Mouse (Mus musculus): ENCODE results near the gene 9530003J23Rik. TPM values are rescaled to one million over a fixed set of nuclear protein-coding genes. Genes with fewer than 3 reads are reported as not detected.
"Not testable (repeated sequence)": the region's sequence is repeated elsewhere in the genome, so short reads cannot be mapped to it uniquely, and the experiment has no call there.

The 9530003J23Rik gene
- polyA plus RNA-seq (2016; fragmentation: Nextera tagmentation; extraction: Ambion mirVana): not detected in 2 replicates

DNA sequence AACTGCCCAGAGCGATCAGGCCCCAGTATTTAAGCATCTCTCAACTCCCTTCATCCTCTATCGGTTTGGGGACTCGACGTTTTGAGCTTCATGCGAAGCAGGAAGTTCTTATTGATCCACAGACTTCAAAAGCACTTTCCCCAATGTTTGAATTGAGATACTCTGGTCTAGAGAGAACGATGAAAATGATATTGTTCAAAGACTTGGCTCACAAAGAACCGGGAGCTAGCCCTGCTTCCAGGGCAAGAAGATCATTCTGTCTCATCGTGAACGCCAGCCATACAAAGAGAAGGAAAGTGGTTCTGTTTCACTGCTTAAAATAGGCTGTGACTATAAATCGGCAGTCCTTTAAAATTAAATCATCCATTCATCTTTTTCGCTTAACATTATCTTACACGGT is at the start of gene 9530003J23Rik:
9530003J23Rik (minus strand) TSS at position 101 of the 400 bp plus-strand sequence.
- no peak within 1 kb of the TSS for H3K4me3 ChIP-seq
- no peak for ATAC-seq (ENCODE audit: low FRiP score, low read depth)
- H3K9ac ChIP-seq: no peak within 1 kb of the TSS
- no peaks in the 10 kb centered on the region for H3K27me3 ChIP-seq (replicated peaks)
- no peaks in the 10 kb centered on the region for H3K4me1 ChIP-seq
- WGBS: 90% methylated on average over 12 of the region's 12 CpGs
- H3K27ac ChIP-seq: no peak within 1 kb of the TSS
- H3K9me3 ChIP-seq: no peaks in the 10 kb centered on the region
- H3K36me3 ChIP-seq: no peaks in the 10 kb centered on the region
- no peak within 1 kb of the TSS for H3K4me2 ChIP-seq (replicated peaks)

DNA sequence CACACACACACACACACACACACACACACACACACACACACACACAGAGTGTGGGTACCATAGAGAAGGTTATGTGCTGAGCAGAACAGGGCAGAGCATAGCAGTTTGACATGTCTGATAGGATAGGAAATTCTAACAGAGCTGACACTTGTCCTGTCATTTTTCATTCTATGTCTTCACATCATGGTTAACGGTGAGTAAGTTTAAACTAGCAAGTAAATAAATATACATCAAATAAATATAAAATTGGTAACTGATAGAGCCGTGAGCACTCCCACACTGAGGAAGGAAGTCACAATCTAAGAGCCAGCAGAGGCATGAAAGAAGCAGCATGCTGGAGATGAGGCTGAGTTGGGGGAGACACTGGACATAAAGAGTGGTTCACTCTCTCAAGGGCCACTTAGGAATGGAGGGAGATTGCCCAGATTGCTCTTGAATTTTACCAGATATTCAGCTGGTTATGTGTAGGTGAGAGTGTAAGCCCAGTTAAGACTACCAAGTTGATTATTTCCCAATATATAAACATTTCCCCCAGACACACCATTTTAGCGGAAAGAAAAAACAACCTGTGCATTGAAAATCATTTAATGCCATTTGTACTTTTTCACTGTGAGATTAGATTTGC is 48.8 kb upstream of the 9530003J23Rik start:
- Histone ChIP-seq H3K36me3 (no peaks in the 10 kb centered on the region), H3K4me1 (no peaks in the 10 kb centered on the region), H3K9me3 (no peaks in the 10 kb centered on the region), H3K9ac (no peak overlapping the region), H3K4me2 (replicated peaks) (no peak overlapping the region), H3K4me3 (no peak overlapping the region), H3K27ac (no peak overlapping the region), H3K27me3 (replicated peaks) (no peaks in the 10 kb centered on the region)
- WGBS: 86% methylated on average over 3 of the region's 3 CpGs
- ATAC-seq (ENCODE audit: low FRiP score, low read depth): no peak

DNA sequence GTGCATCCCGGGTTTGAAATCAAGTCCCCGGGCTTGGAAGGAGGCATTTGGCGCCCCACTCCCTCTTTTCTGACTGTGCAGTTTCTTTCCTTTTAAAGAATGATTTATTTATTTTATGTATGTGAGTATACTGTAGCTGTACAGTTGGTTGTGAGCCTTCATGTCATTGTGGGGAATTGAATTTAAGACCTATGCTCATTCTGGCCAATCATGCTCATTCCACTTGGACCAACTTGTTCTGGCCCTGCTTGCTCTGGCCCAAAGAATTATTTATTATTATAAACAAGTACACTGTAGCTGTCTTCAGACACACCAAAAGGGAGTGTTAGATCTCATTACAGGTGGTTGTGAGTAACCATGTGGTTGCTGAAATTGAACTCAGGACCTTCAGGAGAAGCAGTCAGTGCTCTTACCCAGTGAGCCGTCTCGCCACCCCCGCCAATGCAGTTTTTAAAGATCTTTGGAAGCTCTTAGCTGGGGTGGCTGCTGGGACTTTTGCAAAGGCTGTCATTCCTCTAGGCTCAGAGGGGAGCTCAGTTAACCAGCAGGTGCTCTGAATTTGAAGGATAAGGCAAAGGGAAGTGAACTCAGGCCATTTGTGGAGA is 48.0 kb upstream of the 9530003J23Rik start:
- H3K27me3 ChIP-seq (replicated peaks): no peaks in the 10 kb centered on the region
- ATAC-seq (ENCODE audit: low FRiP score, low read depth): no peak

DNA sequence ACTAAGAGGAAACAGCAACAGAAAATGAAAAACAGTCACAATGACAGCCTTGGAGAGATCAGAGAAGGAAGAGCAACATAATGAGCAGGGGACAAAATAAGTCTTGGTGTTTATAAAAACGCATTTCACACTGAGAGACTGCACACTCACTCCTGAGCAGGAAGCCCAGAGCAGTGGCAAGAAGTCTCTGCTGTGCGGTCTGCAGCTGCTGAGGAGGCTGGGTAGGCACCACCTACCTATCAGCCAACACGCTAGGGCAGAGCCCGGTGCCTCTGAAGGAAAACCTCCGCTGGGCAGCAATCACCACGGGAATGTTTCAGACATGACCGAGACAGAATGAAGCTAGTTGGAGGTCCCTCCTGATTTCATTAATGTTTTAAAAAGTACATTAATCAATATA is 47.1 kb upstream of the 9530003J23Rik start:
- not testable (repeated sequence) for H3K4me3 ChIP-seq
- WGBS: 94% methylated on average over 4 of the region's 7 CpGs

More for the DNA sequence above, 48.0 kb upstream of the 9530003J23Rik start:
- Histone ChIP-seq H3K9me3 (no peaks in the 10 kb centered on the region), H3K9ac (no peak overlapping the region), H3K27ac (no peak overlapping the region), H3K4me1 (no peaks in the 10 kb centered on the region), H3K4me2 (replicated peaks) (no peak overlapping the region), H3K36me3 (no peaks in the 10 kb centered on the region), H3K4me3 (no peak overlapping the region)
- WGBS: 93% methylated on average over 6 of the region's 6 CpGs

DNA sequence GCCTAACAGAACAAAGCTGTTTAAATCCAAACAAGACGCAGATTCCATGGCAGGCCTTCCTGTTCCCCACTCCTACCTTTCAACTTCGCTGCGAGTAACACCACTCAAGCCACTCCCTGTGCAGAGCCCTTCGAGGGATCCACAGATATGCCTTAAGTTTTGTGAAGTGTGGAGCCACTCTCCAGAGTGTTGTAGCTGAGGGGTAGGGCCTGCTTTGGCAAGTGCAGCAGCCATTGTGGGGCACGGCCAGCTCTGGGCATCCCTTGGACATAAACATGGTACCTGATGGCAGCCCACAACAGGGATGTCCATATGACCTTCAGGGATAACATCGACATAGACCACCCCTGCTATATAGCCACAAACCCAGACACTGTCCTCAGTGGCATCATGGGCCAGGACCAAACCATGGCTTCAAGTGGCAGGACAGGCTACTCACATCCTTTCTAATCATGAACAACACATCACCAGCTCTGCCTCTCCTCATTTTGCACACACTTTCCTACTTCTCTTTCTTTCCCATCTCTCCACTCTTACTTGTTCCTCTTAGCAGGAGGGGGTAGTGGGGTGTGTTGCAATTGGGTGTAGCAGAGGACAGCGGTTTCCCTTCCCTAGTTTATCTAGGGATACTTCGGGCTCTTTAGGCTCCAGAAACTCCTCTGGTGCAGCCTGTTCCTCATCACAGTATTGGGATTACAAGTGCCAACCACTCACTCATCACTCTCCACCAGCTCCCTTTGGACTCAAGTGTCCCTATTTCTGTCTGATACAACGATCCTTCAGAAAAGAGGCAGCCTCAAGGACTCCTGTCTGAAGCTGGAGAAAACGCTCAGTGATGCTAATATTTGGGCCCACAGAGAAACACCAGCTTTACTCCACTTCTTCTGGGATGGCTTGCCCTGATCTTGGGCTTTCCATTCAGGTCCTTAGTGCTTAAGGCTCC is 46.3 kb upstream of the 9530003J23Rik start:
- no peak overlapping the region for H3K4me3 ChIP-seq
- no peak for ATAC-seq (ENCODE audit: low FRiP score, low read depth)

More for the DNA sequence above, 47.1 kb upstream of the 9530003J23Rik start:
- not testable (repeated sequence) for H3K4me2 ChIP-seq (replicated peaks); H3K27ac ChIP-seq; H3K4me1 ChIP-seq; ATAC-seq (ENCODE audit: low FRiP score, low read depth); H3K9me3 ChIP-seq; H3K9ac ChIP-seq; H3K27me3 ChIP-seq (replicated peaks); H3K36me3 ChIP-seq

DNA sequence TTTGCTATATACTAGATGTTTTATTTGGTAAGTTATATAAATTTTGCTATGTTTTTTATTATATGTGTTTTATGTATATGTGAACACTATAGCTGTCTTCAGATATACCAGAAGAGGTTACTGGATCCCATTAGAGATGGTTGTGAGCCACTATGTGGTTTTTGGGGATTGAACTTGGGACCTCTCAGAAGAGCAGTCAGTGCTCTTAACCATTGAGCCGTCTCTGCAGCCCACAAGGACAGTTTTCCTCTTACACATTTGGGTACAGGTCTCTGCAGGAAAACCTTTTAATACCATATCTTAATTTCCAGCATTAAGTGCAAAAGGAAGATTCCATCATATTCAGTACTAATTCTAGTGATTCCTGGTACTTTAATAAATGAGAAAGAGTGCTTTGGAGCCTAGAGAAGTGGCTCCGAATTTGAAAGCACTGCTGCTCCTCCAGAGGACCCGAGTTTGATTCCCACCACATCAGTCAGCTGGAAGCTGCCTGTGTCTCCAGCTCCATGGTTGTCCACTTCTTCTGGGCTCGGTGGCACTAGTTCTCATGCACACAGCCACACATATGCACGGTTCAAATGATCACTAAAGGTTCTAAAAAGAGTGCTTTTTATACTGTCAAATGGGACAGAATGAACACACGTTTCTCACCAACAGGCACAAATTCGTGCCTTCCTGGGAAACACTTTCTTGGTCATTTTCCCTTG is 45.5 kb upstream of the 9530003J23Rik start:
- ATAC-seq (ENCODE audit: low FRiP score, low read depth): no peak
- H3K4me1 ChIP-seq: no peaks in the 10 kb centered on the region
- H3K36me3 ChIP-seq: no peaks in the 10 kb centered on the region
- H3K4me3 ChIP-seq: no peak overlapping the region
- H3K9me3 ChIP-seq: no peaks in the 10 kb centered on the region
- H3K9ac ChIP-seq: no peak overlapping the region
- no peak overlapping the region for H3K4me2 ChIP-seq (replicated peaks)
- 86% methylated on average over 7 of the region's 7 CpGs for WGBS
- no peak overlapping the region for H3K27ac ChIP-seq
- no peaks in the 10 kb centered on the region for H3K27me3 ChIP-seq (replicated peaks)

More for the DNA sequence above, 46.3 kb upstream of the 9530003J23Rik start:
- Histone ChIP-seq H3K27ac (no peak overlapping the region), H3K27me3 (replicated peaks) (no peaks in the 10 kb centered on the region), H3K4me1 (no peaks in the 10 kb centered on the region), H3K9ac (no peak overlapping the region), H3K4me2 (replicated peaks) (no peak overlapping the region), H3K36me3 (no peaks in the 10 kb centered on the region), H3K9me3 (no peaks in the 10 kb centered on the region)
- 86% methylated on average over 10 of the region's 10 CpGs for WGBS

DNA sequence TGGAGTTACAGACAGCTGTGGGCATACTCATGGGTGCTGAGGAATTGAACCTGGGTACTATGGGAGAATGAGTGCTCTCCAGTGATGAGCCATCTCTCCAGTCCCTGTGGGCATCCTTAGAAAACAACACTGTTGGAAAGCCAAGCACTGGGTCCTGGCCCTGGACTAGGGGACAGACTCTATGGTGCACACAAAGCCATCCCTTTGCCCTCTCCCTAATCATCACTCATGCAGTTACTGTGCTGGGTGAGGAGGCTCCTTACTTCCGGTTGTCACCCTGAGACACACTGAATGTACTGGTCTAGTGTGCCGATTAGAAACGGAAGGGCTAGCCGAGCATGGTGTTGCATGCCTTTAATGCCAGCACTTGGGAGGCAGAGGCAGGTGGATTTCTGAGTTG is 44.7 kb upstream of the 9530003J23Rik start:
- H3K9me3 ChIP-seq; H3K27ac ChIP-seq; ATAC-seq (ENCODE audit: low FRiP score, low read depth); H3K36me3 ChIP-seq; H3K4me3 ChIP-seq; H3K4me1 ChIP-seq; H3K4me2 ChIP-seq (replicated peaks); H3K27me3 ChIP-seq (replicated peaks); H3K9ac ChIP-seq: not testable (repeated sequence)
- WGBS: 89% methylated on average over 4 of the region's 4 CpGs

DNA sequence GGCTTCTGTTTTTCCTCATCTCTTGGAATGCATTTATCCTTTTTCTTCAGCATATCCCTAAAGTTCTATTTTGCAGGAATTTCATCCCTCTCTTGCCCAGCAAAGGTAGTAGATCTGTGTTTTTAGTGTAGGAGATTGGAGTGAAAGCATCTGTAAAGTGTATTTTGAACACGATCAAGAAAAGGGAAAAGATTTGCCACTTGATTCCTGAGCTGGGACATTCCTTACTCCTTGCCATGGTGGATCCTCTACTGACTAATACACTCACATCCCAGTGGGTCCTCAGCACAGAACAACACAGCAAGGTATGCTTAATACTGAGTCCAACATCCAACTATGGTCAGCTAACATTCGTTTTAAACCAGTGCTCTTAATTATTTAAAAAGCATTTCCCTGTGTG is 44.0 kb upstream of the 9530003J23Rik start:
- Histone ChIP-seq H3K4me3 (no peak overlapping the region), H3K4me2 (replicated peaks) (no peak overlapping the region), H3K9me3 (no peaks in the 10 kb centered on the region), H3K36me3 (no peaks in the 10 kb centered on the region), H3K9ac (no peak overlapping the region), H3K27me3 (replicated peaks) (no peaks in the 10 kb centered on the region), H3K4me1 (no peaks in the 10 kb centered on the region), H3K27ac (no peak overlapping the region)
- WGBS: 82% methylated on average over 2 of the region's 2 CpGs
- ATAC-seq (ENCODE audit: low FRiP score, low read depth): no peak

DNA sequence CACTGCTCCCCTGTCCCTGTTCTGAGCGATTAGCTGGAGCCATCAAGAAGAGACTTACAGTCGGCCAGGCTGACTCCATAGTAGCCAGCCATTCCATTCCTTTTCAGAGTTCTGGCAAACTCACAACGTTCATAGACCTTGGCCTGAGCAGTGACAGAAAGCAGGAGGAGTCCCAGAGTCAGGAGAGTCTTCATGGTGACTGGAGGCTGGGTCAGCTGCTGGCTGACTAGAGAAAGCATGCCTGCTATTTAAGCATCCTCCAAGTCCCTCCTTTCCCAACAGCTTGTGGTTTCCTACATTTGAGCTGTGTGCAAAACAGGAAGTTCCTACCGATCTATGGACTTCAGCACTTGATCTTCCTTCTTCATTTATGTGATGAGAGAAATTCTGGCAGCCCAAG is 43.5 kb upstream of the 9530003J23Rik start, which contains the start of gene Lyz2:
Lyz2 (minus strand) TSS at position 273 of the 400 bp plus-strand sequence.
- 66% methylated on average over 4 of the region's 4 CpGs for WGBS
- no peaks in the 10 kb centered on the region for H3K27me3 ChIP-seq (replicated peaks)
- no peaks in the 10 kb centered on the region for H3K36me3 ChIP-seq

DNA sequence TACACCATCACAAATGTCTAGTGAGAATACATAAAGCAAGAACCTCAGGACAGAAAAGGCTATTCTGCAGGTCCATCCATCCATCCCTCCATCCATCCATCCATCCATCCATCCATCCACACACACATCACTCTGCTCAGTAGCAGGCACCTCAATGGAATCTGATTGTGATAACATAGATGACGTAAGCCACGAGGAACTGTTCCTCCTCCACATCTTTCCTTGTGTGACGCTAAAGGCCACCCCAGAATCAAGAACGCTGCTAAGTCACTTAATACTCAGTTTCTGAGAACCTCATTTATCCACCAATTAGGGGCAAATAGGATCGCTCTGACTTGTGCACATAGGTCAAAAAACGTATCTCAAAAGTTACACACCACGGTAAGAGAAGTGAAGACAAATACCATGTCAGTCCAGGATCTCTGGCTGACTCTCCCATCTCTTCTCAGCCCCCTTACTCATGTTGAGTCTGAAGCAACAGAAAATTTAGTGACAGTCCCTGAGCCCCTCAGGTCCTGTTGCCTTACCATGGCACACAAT is 42.9 kb upstream of the 9530003J23Rik start:
- no peak overlapping the region for H3K9ac ChIP-seq
- no peak overlapping the region for H3K4me2 ChIP-seq (replicated peaks)
- no peak for ATAC-seq (ENCODE audit: low FRiP score, low read depth)
- H3K4me1 ChIP-seq: no peaks in the 10 kb centered on the region
- WGBS: 87% methylated on average over 7 of the region's 7 CpGs
- H3K27me3 ChIP-seq (replicated peaks): no peaks in the 10 kb centered on the region
- H3K4me3 ChIP-seq: no peak overlapping the region
- H3K27ac ChIP-seq: no peak overlapping the region
- H3K36me3 ChIP-seq: no peaks in the 10 kb centered on the region
- no peaks in the 10 kb centered on the region for H3K9me3 ChIP-seq

More for the DNA sequence above, 43.5 kb upstream of the 9530003J23Rik start, which contains the start of gene Lyz2:
- Histone ChIP-seq H3K4me2 (replicated peaks) (no peak within 1 kb of the TSS), H3K4me3 (no peak within 1 kb of the TSS), H3K9me3 (no peaks in the 10 kb centered on the region), H3K27ac (no peak within 1 kb of the TSS), H3K9ac (no peak within 1 kb of the TSS), H3K4me1 (no peaks in the 10 kb centered on the region)
- no peak for ATAC-seq (ENCODE audit: low FRiP score, low read depth)

DNA sequence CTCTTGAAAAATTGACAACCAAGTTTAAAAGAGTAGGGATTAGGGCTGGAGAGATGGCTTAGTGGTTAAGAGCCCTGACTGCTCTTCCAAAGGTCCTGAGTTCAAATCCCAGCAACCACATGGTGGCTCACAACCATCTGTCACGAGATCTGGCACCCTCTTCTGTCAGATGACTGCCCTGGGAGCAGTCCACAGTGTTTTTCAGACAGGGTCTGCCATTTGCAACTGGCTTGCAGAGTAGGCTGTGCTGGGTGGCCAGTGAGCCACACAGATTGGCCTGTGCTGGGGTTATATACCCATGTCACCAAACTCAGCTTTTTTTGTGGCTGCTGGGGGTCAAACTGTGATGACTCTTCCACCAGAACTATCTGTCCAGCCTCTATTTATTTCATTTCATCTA is 41.5 kb upstream of the 9530003J23Rik start:
- Histone ChIP-seq H3K4me3 (no peak overlapping the region), H3K4me2 (replicated peaks) (no peak overlapping the region), H3K9me3 (no peaks in the 10 kb centered on the region), H3K36me3 (no peaks in the 10 kb centered on the region), H3K27ac (no peak overlapping the region), H3K27me3 (replicated peaks) (no peaks in the 10 kb centered on the region), H3K9ac (no peak overlapping the region), H3K4me1 (no peaks in the 10 kb centered on the region)
- WGBS: 52% methylated on average over 1 of the region's 1 CpGs
- no peak for ATAC-seq (ENCODE audit: low FRiP score, low read depth)
